Mouse (Mus musculus): ENCODE results near the gene 1700024P04Rik. TPM values are rescaled to one million over a fixed set of nuclear protein-coding genes. Genes with fewer than 3 reads are reported as not detected.

The 1700024P04Rik gene
- not detected in 2 replicates for polyA plus RNA-seq (2015; fragmentation: Nextera tagmentation; extraction: Ambion mirVana)

- 74% methylated on average over 2 of the region's 2 CpGs for WGBS
- H3K9ac ChIP-seq = no peak within 1 kb of the TSS
- H3K4me2 ChIP-seq = no peak within 1 kb of the TSS
- H3K9me3 ChIP-seq (replicated peaks) = no peaks in the 10 kb centered on the region
- no peaks in the 10 kb centered on the region for H3K36me3 ChIP-seq
- no peak for ATAC-seq (replicated peaks; ENCODE audit: insufficient number of reproducible peaks, insufficient read depth, low FRiP score, low read depth)
- H3K27ac ChIP-seq = no peak within 1 kb of the TSS
- H3K27me3 ChIP-seq = no peaks in the 10 kb centered on the region
- H3K4me1 ChIP-seq (replicated peaks) = no peaks in the 10 kb centered on the region
- no peak within 1 kb of the TSS for H3K4me3 ChIP-seq
Observed at GRCm38 (mm10) chr13:98984465-98984864, at the start of gene 1700024P04Rik. Gene 1700024P04Rik (minus strand): TSS chr13:98984565.

- H3K4me2 ChIP-seq = no peak overlapping the region
- no peak overlapping the region for H3K4me3 ChIP-seq
- no peak overlapping the region for H3K9ac ChIP-seq
- ATAC-seq (replicated peaks; ENCODE audit: insufficient number of reproducible peaks, insufficient read depth, low FRiP score, low read depth) = no peak
- H3K4me1 ChIP-seq (replicated peaks) = peaks cover 3% of the 10 kb centered on the region
- no peaks in the 10 kb centered on the region for H3K36me3 ChIP-seq
- 75% methylated on average over 11 of the region's 11 CpGs for WGBS
- H3K9me3 ChIP-seq (replicated peaks) = no peaks in the 10 kb centered on the region
- H3K27me3 ChIP-seq = no peaks in the 10 kb centered on the region
- no peak overlapping the region for H3K27ac ChIP-seq
Observed at GRCm38 (mm10) chr13:99031223-99032216, 47.2 kb upstream of the 1700024P04Rik start.

- 75% methylated on average over 15 of the region's 15 CpGs for WGBS
- Histone ChIP-seq H3K36me3 (no peaks in the 10 kb centered on the region), H3K4me2 (no peak overlapping the region), H3K27me3 (no peaks in the 10 kb centered on the region), H3K27ac (no peak overlapping the region), H3K4me1 (replicated peaks) (peaks cover 3% of the 10 kb centered on the region), H3K9me3 (replicated peaks) (no peaks in the 10 kb centered on the region), H3K4me3 (no peak overlapping the region), H3K9ac (no peak overlapping the region)
- ATAC-seq (replicated peaks; ENCODE audit: insufficient number of reproducible peaks, insufficient read depth, low FRiP score, low read depth) = no peak
Observed at GRCm38 (mm10) chr13:99030579-99031200, 46.3 kb upstream of the 1700024P04Rik start.

GRCm38 (mm10) chr13:99025268-99025667 lies 40.9 kb upstream of the 1700024P04Rik start:
- H3K4me3 ChIP-seq = no peak overlapping the region
- no peak overlapping the region for H3K4me2 ChIP-seq
- no peak overlapping the region for H3K9ac ChIP-seq
- H3K27ac ChIP-seq = no peak overlapping the region
- no peaks in the 10 kb centered on the region for H3K36me3 ChIP-seq
- WGBS = 77% methylated on average over 5 of the region's 5 CpGs
- H3K27me3 ChIP-seq = no peaks in the 10 kb centered on the region
- no peak for ATAC-seq (replicated peaks; ENCODE audit: insufficient number of reproducible peaks, insufficient read depth, low FRiP score, low read depth)
- peaks cover 3% of the 10 kb centered on the region for H3K4me1 ChIP-seq (replicated peaks)
- H3K9me3 ChIP-seq (replicated peaks) = no peaks in the 10 kb centered on the region

GRCm38 (mm10) chr13:99022036-99022435 lies 37.7 kb upstream of the 1700024P04Rik start:
- H3K9ac ChIP-seq = no peak overlapping the region
- 66% methylated on average over 7 of the region's 7 CpGs for WGBS
- no peak for ATAC-seq (replicated peaks; ENCODE audit: insufficient number of reproducible peaks, insufficient read depth, low FRiP score, low read depth)
- H3K9me3 ChIP-seq (replicated peaks) = no peaks in the 10 kb centered on the region
- H3K4me2 ChIP-seq = no peak overlapping the region
- H3K4me1 ChIP-seq (replicated peaks) = peaks cover 10% of the 10 kb centered on the region
- H3K4me3 ChIP-seq = no peak overlapping the region
- H3K27me3 ChIP-seq = no peaks in the 10 kb centered on the region
- no peak overlapping the region for H3K27ac ChIP-seq
- H3K36me3 ChIP-seq = no peaks in the 10 kb centered on the region

GRCm38 (mm10) chr13:99021181-99021580 lies 36.8 kb upstream of the 1700024P04Rik start:
- no peak overlapping the region for H3K27ac ChIP-seq
- no peak overlapping the region for H3K9ac ChIP-seq
- H3K9me3 ChIP-seq (replicated peaks) = no peaks in the 10 kb centered on the region
- peaks cover 10% of the 10 kb centered on the region for H3K4me1 ChIP-seq (replicated peaks)
- 83% methylated on average over 6 of the region's 6 CpGs for WGBS
- ATAC-seq (replicated peaks; ENCODE audit: insufficient number of reproducible peaks, insufficient read depth, low FRiP score, low read depth) = no peak
- no peaks in the 10 kb centered on the region for H3K27me3 ChIP-seq
- H3K36me3 ChIP-seq = no peaks in the 10 kb centered on the region
- no peak overlapping the region for H3K4me3 ChIP-seq
- H3K4me2 ChIP-seq = no peak overlapping the region

GRCm38 (mm10) chr13:99019831-99020669 lies 35.7 kb upstream of the 1700024P04Rik start:
- 72% methylated on average over 11 of the region's 11 CpGs for WGBS
- Histone ChIP-seq H3K9me3 (replicated peaks) (no peaks in the 10 kb centered on the region), H3K9ac (no peak overlapping the region), H3K4me1 (replicated peaks) (peaks cover 10% of the 10 kb centered on the region), H3K27me3 (no peaks in the 10 kb centered on the region), H3K4me3 (no peak overlapping the region), H3K4me2 (no peak overlapping the region), H3K27ac (no peak overlapping the region), H3K36me3 (no peaks in the 10 kb centered on the region)
- ATAC-seq (replicated peaks; ENCODE audit: insufficient number of reproducible peaks, insufficient read depth, low FRiP score, low read depth) = no peak

GRCm38 (mm10) chr13:99018526-99019201 lies 34.3 kb upstream of the 1700024P04Rik start:
- H3K4me1 ChIP-seq (replicated peaks) = peaks cover 10% of the 10 kb centered on the region
- no peak overlapping the region for H3K4me3 ChIP-seq
- H3K27me3 ChIP-seq = no peaks in the 10 kb centered on the region
- H3K9ac ChIP-seq = no peak overlapping the region
- no peak overlapping the region for H3K4me2 ChIP-seq
- no peaks in the 10 kb centered on the region for H3K9me3 ChIP-seq (replicated peaks)
- no peaks in the 10 kb centered on the region for H3K36me3 ChIP-seq
- WGBS = 62% methylated on average over 15 of the region's 15 CpGs
- no peak overlapping the region for H3K27ac ChIP-seq
- peak; percentile 77; the same call in 1 of the 2 replicates for ATAC-seq (replicated peaks; ENCODE audit: insufficient number of reproducible peaks, insufficient read depth, low FRiP score, low read depth)

GRCm38 (mm10) chr13:99016696-99017095 lies 32.3 kb upstream of the 1700024P04Rik start:
- H3K4me2 ChIP-seq = no peak overlapping the region
- H3K9ac ChIP-seq = no peak overlapping the region
- H3K36me3 ChIP-seq = no peaks in the 10 kb centered on the region
- no peak overlapping the region for H3K27ac ChIP-seq
- no peaks in the 10 kb centered on the region for H3K27me3 ChIP-seq
- no peak for ATAC-seq (replicated peaks; ENCODE audit: insufficient number of reproducible peaks, insufficient read depth, low FRiP score, low read depth)
- peaks cover 10% of the 10 kb centered on the region for H3K4me1 ChIP-seq (replicated peaks)
- H3K9me3 ChIP-seq (replicated peaks) = no peaks in the 10 kb centered on the region
- 71% methylated on average over 4 of the region's 4 CpGs for WGBS
- no peak overlapping the region for H3K4me3 ChIP-seq

GRCm38 (mm10) chr13:99012891-99013290 lies 28.5 kb upstream of the 1700024P04Rik start:
- no peaks in the 10 kb centered on the region for H3K9me3 ChIP-seq (replicated peaks)
- H3K27ac ChIP-seq = no peak overlapping the region
- H3K4me2 ChIP-seq = no peak overlapping the region
- H3K4me3 ChIP-seq = no peak overlapping the region
- H3K9ac ChIP-seq = no peak overlapping the region
- ATAC-seq (replicated peaks; ENCODE audit: insufficient number of reproducible peaks, insufficient read depth, low FRiP score, low read depth) = no peak
- H3K4me1 ChIP-seq (replicated peaks) = no peaks in the 10 kb centered on the region
- H3K27me3 ChIP-seq = no peaks in the 10 kb centered on the region
- no peaks in the 10 kb centered on the region for H3K36me3 ChIP-seq
- WGBS = 84% methylated on average over 5 of the region's 5 CpGs
